Mouse (Mus musculus): Measurements from ENCODE around the gene Ccnd3.
A peak's percentile ranks its signal among the peaks of the same experiment; 100 is the strongest.

Gene Ccnd3

DNA sequence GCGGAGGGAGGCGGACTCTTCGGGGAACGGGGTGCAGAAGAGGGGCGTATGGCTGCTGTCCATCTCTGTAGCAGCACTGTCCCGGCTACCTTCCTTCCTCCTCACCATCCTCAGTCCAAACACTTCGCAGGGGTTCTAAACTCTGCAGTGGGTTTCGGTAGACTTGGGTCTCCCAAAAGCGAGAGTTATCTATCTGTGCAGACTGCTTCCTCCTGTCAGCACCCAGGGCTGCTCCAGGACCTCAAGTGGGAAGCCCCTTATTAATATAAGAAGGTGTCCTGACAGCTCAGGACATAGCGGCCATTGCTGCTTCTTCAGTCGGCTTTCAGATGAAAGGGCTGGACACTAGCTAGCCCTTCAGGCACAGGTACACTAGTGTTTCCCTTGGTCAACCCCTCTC is 39.8 kb upstream of the Ccnd3 start:
- H3K27me3 ChIP-seq (ENCODE audit: insufficient read depth, low read length): peaks cover 70% of the 10 kb centered on the region
- peaks cover 4% of the 10 kb centered on the region; the same call in 1 of the 2 replicates for H3K36me3 ChIP-seq (ENCODE audit: insufficient read depth, low read length)
- no peak overlapping the region for H3K4me3 ChIP-seq (replicated peaks; ENCODE audit: low read length)
- H3K9me3 ChIP-seq (ENCODE audit: low read length): no peaks in the 10 kb centered on the region
- TF ChIP-seq NANOG (IDR thresholded peaks at IDR 0.05; ENCODE audit: borderline replicate concordance, low read length): no peak
- peaks cover 97% of the 10 kb centered on the region for H3K4me1 ChIP-seq (replicated peaks; ENCODE audit: low read depth, low read length)

DNA sequence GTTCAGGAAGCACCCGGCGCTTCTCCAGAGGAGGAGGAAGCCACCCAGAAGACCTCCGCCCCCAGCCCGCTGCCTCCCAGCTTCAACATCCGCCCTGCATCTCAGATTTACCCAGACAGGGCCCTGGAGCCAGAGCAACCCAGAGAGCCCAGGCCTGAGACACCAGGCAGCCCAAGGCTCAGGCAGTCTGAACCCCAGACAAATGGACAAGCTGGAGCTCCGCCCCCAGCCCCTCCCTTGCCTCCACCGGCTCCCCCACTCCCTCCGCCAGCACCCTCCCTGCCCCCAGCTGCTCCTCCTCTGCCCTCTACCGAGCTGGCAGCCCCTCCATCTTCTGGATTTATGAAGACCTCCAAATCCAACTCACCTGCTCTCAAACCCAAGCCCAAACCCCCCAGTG is 38.6 kb upstream of the Ccnd3 start:
- H3K4me3 ChIP-seq (replicated peaks; ENCODE audit: low read length): peak overlapping the region; percentile 26
- H3K36me3 ChIP-seq (ENCODE audit: insufficient read depth, low read length): peaks cover 4% of the 10 kb centered on the region; the same call in 1 of the 2 replicates
- TF ChIP-seq NANOG (IDR thresholded peaks at IDR 0.05; ENCODE audit: borderline replicate concordance, low read length) (no peak), CTCF (conservative IDR thresholded peaks at IDR 0.05; ENCODE audit: low read length) (no peak), POU5F1 (IDR thresholded peaks at IDR 0.05; ENCODE audit: borderline replicate concordance, low read length) (no peak)
- peaks cover 96% of the 10 kb centered on the region for H3K4me1 ChIP-seq (replicated peaks; ENCODE audit: low read depth, low read length)
- peaks cover 63% of the 10 kb centered on the region for H3K27me3 ChIP-seq (ENCODE audit: insufficient read depth, low read length)
- H3K9me3 ChIP-seq (ENCODE audit: low read length): no peaks in the 10 kb centered on the region

DNA sequence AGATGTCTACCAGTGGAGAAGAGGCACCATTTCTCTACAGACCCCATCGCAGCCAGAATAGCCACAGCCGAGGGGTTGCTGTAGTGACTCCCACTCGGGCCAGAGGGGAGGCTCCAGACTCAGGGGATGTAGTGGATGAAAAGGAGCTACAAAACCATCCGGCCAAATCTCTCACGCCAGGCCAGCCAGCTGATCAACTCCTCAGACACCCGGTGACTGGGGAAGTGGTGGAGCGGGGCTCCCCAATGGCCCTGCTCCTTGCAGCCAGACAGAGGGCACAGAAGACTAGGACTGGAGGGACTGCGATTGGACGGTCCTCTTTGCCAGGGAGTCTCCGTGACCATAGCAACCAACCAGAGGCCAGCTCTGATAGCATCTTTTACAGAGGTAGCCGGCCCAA is 37.2 kb upstream of the Ccnd3 start:
- Histone ChIP-seq H3K36me3 (ENCODE audit: insufficient read depth, low read length) (peaks cover 4% of the 10 kb centered on the region; the same call in 1 of the 2 replicates), H3K9me3 (ENCODE audit: low read length) (no peaks in the 10 kb centered on the region), H3K4me3 (replicated peaks; ENCODE audit: low read length) (peak overlapping the region; percentile 72), H3K27me3 (ENCODE audit: insufficient read depth, low read length) (peaks cover 60% of the 10 kb centered on the region), H3K4me1 (replicated peaks; ENCODE audit: low read depth, low read length) (peaks cover 92% of the 10 kb centered on the region)
- no peak for TF ChIP-seq NANOG (IDR thresholded peaks at IDR 0.05; ENCODE audit: borderline replicate concordance, low read length)
- TF ChIP-seq CTCF (conservative IDR thresholded peaks at IDR 0.05; ENCODE audit: low read length): no peak
- no peak for TF ChIP-seq POU5F1 (IDR thresholded peaks at IDR 0.05; ENCODE audit: borderline replicate concordance, low read length)

DNA sequence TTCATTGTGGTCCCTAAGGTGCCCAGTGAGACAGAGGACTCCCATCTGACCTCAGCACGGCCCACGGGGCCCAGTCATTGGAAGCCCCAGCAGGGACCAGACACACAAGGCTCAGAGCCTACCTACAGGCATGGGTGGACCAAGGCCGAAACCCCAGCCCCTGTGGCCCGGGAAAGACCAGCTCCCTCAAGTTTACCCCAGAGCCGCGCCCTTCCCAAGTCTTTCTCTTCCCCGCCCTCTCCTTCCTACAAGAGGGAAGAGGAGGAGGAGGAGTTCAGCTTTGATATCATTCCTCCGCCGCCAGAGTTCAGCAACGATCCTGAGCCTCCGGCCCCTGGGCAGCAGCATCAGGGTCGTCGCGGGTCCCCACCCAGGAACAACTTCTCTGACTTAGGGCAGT is 36.8 kb upstream of the Ccnd3 start:
- Histone ChIP-seq H3K27me3 (ENCODE audit: insufficient read depth, low read length) (peaks cover 60% of the 10 kb centered on the region), H3K4me3 (replicated peaks; ENCODE audit: low read length) (peak overlapping the region; percentile 72), H3K36me3 (ENCODE audit: insufficient read depth, low read length) (peaks cover 4% of the 10 kb centered on the region; the same call in 1 of the 2 replicates), H3K9me3 (ENCODE audit: low read length) (no peaks in the 10 kb centered on the region), H3K4me1 (replicated peaks; ENCODE audit: low read depth, low read length) (peaks cover 92% of the 10 kb centered on the region)
- no peak for TF ChIP-seq NANOG (IDR thresholded peaks at IDR 0.05; ENCODE audit: borderline replicate concordance, low read length)
- TF ChIP-seq POU5F1 (IDR thresholded peaks at IDR 0.05; ENCODE audit: borderline replicate concordance, low read length): no peak
- no peak for TF ChIP-seq CTCF (conservative IDR thresholded peaks at IDR 0.05; ENCODE audit: low read length)

DNA sequence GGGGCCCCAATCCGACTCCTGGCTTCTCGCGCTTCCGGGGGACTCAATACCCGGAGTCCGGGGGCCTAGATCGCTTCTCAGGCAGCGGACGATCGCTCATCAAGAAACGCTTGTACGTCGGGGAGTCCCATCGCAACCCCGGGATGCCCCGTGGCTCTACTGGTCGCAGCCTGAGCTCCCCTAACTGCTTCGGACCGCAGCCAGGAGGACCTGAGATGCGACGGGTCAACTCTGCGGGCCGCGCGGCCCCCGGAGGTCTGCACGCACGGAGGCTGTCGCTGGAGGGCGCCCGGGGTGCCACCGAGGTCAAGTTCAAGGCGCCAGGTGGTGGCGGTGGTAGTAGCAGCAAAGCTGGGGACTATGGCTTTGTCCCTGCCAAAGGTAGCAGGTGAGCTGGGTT is 36.4 kb upstream of the Ccnd3 start:
- H3K36me3 ChIP-seq (ENCODE audit: insufficient read depth, low read length): peaks cover 4% of the 10 kb centered on the region; the same call in 1 of the 2 replicates
- TF ChIP-seq NANOG (IDR thresholded peaks at IDR 0.05; ENCODE audit: borderline replicate concordance, low read length): no peak
- TF ChIP-seq POU5F1 (IDR thresholded peaks at IDR 0.05; ENCODE audit: borderline replicate concordance, low read length): no peak
- no peak for TF ChIP-seq CTCF (conservative IDR thresholded peaks at IDR 0.05; ENCODE audit: low read length)
- no peaks in the 10 kb centered on the region for H3K9me3 ChIP-seq (ENCODE audit: low read length)
- peak overlapping the region; percentile 72 for H3K4me3 ChIP-seq (replicated peaks; ENCODE audit: low read length)
- peaks cover 60% of the 10 kb centered on the region for H3K27me3 ChIP-seq (ENCODE audit: insufficient read depth, low read length)
- peaks cover 92% of the 10 kb centered on the region for H3K4me1 ChIP-seq (replicated peaks; ENCODE audit: low read depth, low read length)

DNA sequence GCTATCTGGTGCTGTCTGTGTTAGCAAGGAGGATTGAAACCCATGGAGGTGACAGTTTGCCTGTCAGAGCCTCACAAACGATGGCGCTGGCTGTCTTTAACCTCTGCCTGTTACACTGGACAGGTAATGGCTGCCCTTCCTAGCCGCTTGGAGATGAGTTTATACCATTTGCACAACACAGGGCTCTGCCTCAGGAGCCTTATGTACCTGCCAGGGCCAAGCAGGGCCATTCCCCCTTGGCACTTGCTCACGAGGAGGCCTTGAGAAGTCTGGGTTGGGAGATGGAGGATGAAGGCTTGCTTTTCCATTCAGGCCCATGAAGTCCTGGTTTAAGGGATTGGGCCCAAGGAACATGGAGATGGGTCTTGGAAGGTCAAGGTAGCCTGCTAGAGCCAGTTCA is 35.2 kb upstream of the Ccnd3 start:
- peaks cover 51% of the 10 kb centered on the region for H3K27me3 ChIP-seq (ENCODE audit: insufficient read depth, low read length)
- no peaks in the 10 kb centered on the region for H3K9me3 ChIP-seq (ENCODE audit: low read length)
- H3K4me3 ChIP-seq (replicated peaks; ENCODE audit: low read length): no peak overlapping the region
- TF ChIP-seq POU5F1 (IDR thresholded peaks at IDR 0.05; ENCODE audit: borderline replicate concordance, low read length) (no peak), NANOG (IDR thresholded peaks at IDR 0.05; ENCODE audit: borderline replicate concordance, low read length) (no peak), CTCF (conservative IDR thresholded peaks at IDR 0.05; ENCODE audit: low read length) (no peak)
- peaks cover 4% of the 10 kb centered on the region; the same call in 1 of the 2 replicates for H3K36me3 ChIP-seq (ENCODE audit: insufficient read depth, low read length)
- H3K4me1 ChIP-seq (replicated peaks; ENCODE audit: low read depth, low read length): peaks cover 90% of the 10 kb centered on the region

DNA sequence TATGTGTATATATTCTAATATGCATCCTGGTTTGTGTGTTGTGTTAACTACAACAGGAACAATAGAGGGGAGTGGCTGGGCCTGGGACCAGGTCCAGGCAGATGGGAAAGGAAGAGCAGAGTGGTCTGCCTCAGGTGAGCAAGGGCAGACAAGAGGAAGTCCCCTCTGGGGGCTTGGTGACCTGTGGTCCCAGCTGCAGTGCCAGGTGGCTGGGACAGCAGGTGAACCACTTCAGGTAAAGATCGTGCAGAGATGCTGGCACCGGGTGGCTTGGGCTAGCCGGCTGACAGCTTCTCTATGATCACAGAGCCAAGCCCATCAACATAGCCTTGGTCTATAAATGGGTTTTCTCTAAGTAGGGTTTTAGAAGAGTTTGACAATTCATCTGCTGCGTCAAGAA is 34.7 kb upstream of the Ccnd3 start:
- Histone ChIP-seq H3K4me3 (replicated peaks; ENCODE audit: low read length) (no peak overlapping the region), H3K4me1 (replicated peaks; ENCODE audit: low read depth, low read length) (peaks cover 85% of the 10 kb centered on the region), H3K36me3 (ENCODE audit: insufficient read depth, low read length) (peaks cover 4% of the 10 kb centered on the region; the same call in 1 of the 2 replicates), H3K27me3 (ENCODE audit: insufficient read depth, low read length) (peaks cover 46% of the 10 kb centered on the region), H3K9me3 (ENCODE audit: low read length) (no peaks in the 10 kb centered on the region)
- TF ChIP-seq CTCF (conservative IDR thresholded peaks at IDR 0.05; ENCODE audit: low read length): no peak
- TF ChIP-seq POU5F1 (IDR thresholded peaks at IDR 0.05; ENCODE audit: borderline replicate concordance, low read length): no peak
- TF ChIP-seq NANOG (IDR thresholded peaks at IDR 0.05; ENCODE audit: borderline replicate concordance, low read length): no peak

DNA sequence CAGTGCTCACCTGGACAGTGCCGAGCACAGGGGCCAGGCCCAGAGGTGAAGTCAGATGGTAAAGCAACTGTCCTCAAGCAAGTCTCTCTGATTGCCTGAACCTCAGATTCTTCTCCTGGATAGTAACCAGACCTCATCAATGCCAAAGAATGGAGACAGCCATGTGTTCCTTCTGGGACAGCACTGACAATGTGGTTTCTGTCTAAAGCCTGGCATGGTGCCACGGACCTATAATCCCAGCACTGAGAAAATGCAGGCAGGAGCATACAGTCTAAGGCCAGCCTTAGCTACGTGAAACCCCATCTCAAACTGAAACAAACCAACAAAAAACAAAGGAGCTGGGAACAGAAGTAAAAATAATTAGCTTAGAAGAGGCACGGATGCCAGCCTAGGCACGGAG is 34.2 kb upstream of the Ccnd3 start:
- no peaks in the 10 kb centered on the region for H3K9me3 ChIP-seq (ENCODE audit: low read length)
- TF ChIP-seq NANOG (IDR thresholded peaks at IDR 0.05; ENCODE audit: borderline replicate concordance, low read length) (no peak), POU5F1 (IDR thresholded peaks at IDR 0.05; ENCODE audit: borderline replicate concordance, low read length) (no peak), CTCF (conservative IDR thresholded peaks at IDR 0.05; ENCODE audit: low read length) (no peak)
- peaks cover 80% of the 10 kb centered on the region for H3K4me1 ChIP-seq (replicated peaks; ENCODE audit: low read depth, low read length)
- no peak overlapping the region for H3K4me3 ChIP-seq (replicated peaks; ENCODE audit: low read length)
- peaks cover 41% of the 10 kb centered on the region for H3K27me3 ChIP-seq (ENCODE audit: insufficient read depth, low read length)
- H3K36me3 ChIP-seq (ENCODE audit: insufficient read depth, low read length): peaks cover 4% of the 10 kb centered on the region; the same call in 1 of the 2 replicates

All from E14TG2a.4 (cell line).